Mouse (Mus musculus) T-helper 2 cell (primary cell): Measurements from ENCODE around the gene Krtap6-2.

Source experiments
- in situ Hi-C: fragments of 300-600 bp; cut with MboI, MseI; formaldehyde crosslinking; loops from one replicate; pipeline ENCODE4 v1.15.1; 2025; ENCODE audit warnings: high pct_unique_total_duplicates

Gene Krtap6-2

GRCm38 (mm10) chr16:89420011-89420410 lies at the start of gene Krtap6-2:
Gene Krtap6-2, minus strand, starts transcription at chr16:89420111.
- in situ Hi-C loops = no loop called here

GRCm38 (mm10) chr16:89461189-89461588 lies 41.3 kb upstream of the Krtap6-2 start:
- in situ Hi-C loops = no loop called here

GRCm38 (mm10) chr16:89429586-89429985 lies 9.7 kb upstream of the Krtap6-2 start:
- in situ Hi-C loops = no loop called here

- in situ Hi-C loops = no loop called here
These were observed 5.4 kb upstream of the Krtap6-2 start for GRCm38 (mm10) chr16:89425310-89425709.

GRCm38 (mm10) chr16:89416311-89416710 lies 3.6 kb downstream of the Krtap6-2 start:
- in situ Hi-C loops = no loop called here

GRCm38 (mm10) chr16:89410345-89411068 lies 9.4 kb downstream of the Krtap6-2 start:
- in situ Hi-C loops = no loop called here

GRCm38 (mm10) chr16:89403768-89404167 lies 16.1 kb downstream of the Krtap6-2 start, which contains the start of gene Krtap21-1:
Gene Krtap21-1, minus strand, starts transcription at chr16:89403868.
- in situ Hi-C loops = no loop called here

GRCm38 (mm10) chr16:89372734-89373461 lies 47.0 kb downstream of the Krtap6-2 start:
- in situ Hi-C loops = no loop called here
